Mouse (Mus musculus) neural tube, embryonic 15.5 days (tissue): ENCODE results near the gene Tmem128. TPM values are rescaled to one million over a fixed set of nuclear protein-coding genes. Genes with fewer than 3 reads are reported as not detected.

Experiments used
- polyA plus RNA-seq: library from polyadenylated mRNA; unstranded; fragments of >200 nt; fragmentation: Nextera tagmentation; extraction: Ambion mirVana; gene quantifications from 2 replicates; pipeline ENCODE4 v1.2.1, GENCODE M21; 2015

Tmem128 gene
- polyA plus RNA-seq, 1 experiment from 2014 or later, result 100 TPM

Other genes with a start within 250 kb of the Tmem128 start
- 35.0 and 37.1 TPM in 2 replicates for gene Stx18, start 221.4 kb upstream of the Tmem128 start, polyA plus RNA-seq
- gene Nsg1, start 100.3 kb upstream of the Tmem128 start, polyA plus RNA-seq, result 1,201 and 1,460 TPM in 2 replicates
- 15.0 and 16.2 TPM in 2 replicates for gene Zbtb49, start 39.7 kb upstream of the Tmem128 start, polyA plus RNA-seq
- 38.7 and 54.4 TPM in 2 replicates for gene Lyar, start 39.7 kb upstream of the Tmem128 start, polyA plus RNA-seq
- gene Otop1, start 15.8 kb downstream of the Tmem128 start, polyA plus RNA-seq, result 0.05 TPM in 1 of 2 replicates, not detected in the other
- 0.84 and 0.88 TPM in 2 replicates for gene Drd5, start 59.2 kb downstream of the Tmem128 start, polyA plus RNA-seq
- 0.44 and 0.95 TPM in 2 replicates for gene Slc2a9, start 243.0 kb downstream of the Tmem128 start, polyA plus RNA-seq